Comparison of ENCODE assay signal across 21 mouse cellular contexts in genomic region chr11:55589376-55590167, GRCm38 (mm10). TPM values are rescaled to one million over a fixed set of nuclear protein-coding genes. Genes with fewer than 3 reads are reported as not detected.
DNase-seq lines count a peak whose midpoint lies in the region; ATAC-seq and TF ChIP-seq lines count a peak whose summit lies in the region.
"Had no signal": no experiment of that assay in that cellular context is flagged by ENCODE, and none has a peak within 500 bp of the region (broad histone marks: within the 10 kb centered on the region; RNA-seq: fewer than 3 reads in every experiment).

No protein-coding gene starts in this region.

- DNase-seq in urinary bladder, postnatal 14 days (ENCODE audit: low spot score): no peak
- DNase-seq: adrenal gland, adult 8-10 months; cerebellum, adult 18-20 months; heart, postnatal 36 days; kidney, adult 18-20 months; kidney, postnatal 4 days; liver, embryonic 13.5 days; right cerebral cortex, postnatal 25 days; thymus, postnatal 25 days had no signal

- peaks cover 13% of the 10 kb centered on the region; the same call in 1 of the 2 replicates for H3K4me1 ChIP-seq in hindbrain, embryonic 15.5 days (replicated peaks)
- H3K4me1 ChIP-seq in hindbrain, embryonic 12.5 days: no peaks in the 10 kb centered on the region
- H3K4me1 ChIP-seq in midbrain, embryonic 16.5 days (ENCODE audit: control insufficient read depth, insufficient read depth, low read length): no peaks in the 10 kb centered on the region
- H3K4me1 ChIP-seq in midbrain, embryonic 13.5 days (replicated peaks): no peaks in the 10 kb centered on the region
- no peaks in the 10 kb centered on the region for H3K4me1 ChIP-seq in cortical plate, adult 2 months (ENCODE audit: control insufficient read depth, insufficient read depth, low read length)
- peaks cover 10% of the 10 kb centered on the region for H3K4me1 ChIP-seq in neural tube, embryonic 15.5 days
- H3K4me1 ChIP-seq: embryonic facial prominence, embryonic 12.5 days; heart, embryonic 12.5 days; limb, embryonic 12.5 days; liver, embryonic 13.5 days; midbrain, embryonic 15.5 days had no signal

- H3K36me3 ChIP-seq in hindbrain, embryonic 15.5 days: no peaks in the 10 kb centered on the region
- H3K36me3 ChIP-seq in hindbrain, embryonic 12.5 days: no peaks in the 10 kb centered on the region
- no peaks in the 10 kb centered on the region for H3K36me3 ChIP-seq in midbrain, embryonic 16.5 days (ENCODE audit: control insufficient read depth, insufficient read depth, low read length)
- no peaks in the 10 kb centered on the region for H3K36me3 ChIP-seq in midbrain, embryonic 13.5 days
- H3K36me3 ChIP-seq in neural tube, embryonic 15.5 days: no peaks in the 10 kb centered on the region
- H3K36me3 ChIP-seq: embryonic facial prominence, embryonic 12.5 days; heart, embryonic 12.5 days; limb, embryonic 12.5 days; liver, embryonic 13.5 days; midbrain, embryonic 15.5 days had no signal

- no peak overlapping the region for H3K9ac ChIP-seq in hindbrain, embryonic 15.5 days
- H3K9ac ChIP-seq in hindbrain, embryonic 12.5 days: no peak overlapping the region
- H3K9ac ChIP-seq in midbrain, embryonic 16.5 days (ENCODE audit: low read depth, low read length): no peak overlapping the region
- no peak overlapping the region for H3K9ac ChIP-seq in midbrain, embryonic 13.5 days (replicated peaks)
- no peak overlapping the region for H3K9ac ChIP-seq in neural tube, embryonic 15.5 days (replicated peaks)
- H3K9ac ChIP-seq: embryonic facial prominence, embryonic 12.5 days; heart, embryonic 12.5 days; limb, embryonic 12.5 days; liver, embryonic 13.5 days; midbrain, embryonic 15.5 days had no signal

- H3K9me3 ChIP-seq in hindbrain, embryonic 15.5 days: no peaks in the 10 kb centered on the region
- no peaks in the 10 kb centered on the region for H3K9me3 ChIP-seq in hindbrain, embryonic 12.5 days (replicated peaks)
- H3K9me3 ChIP-seq in midbrain, embryonic 16.5 days (replicated peaks; ENCODE audit: control insufficient read depth, low read length, poor library complexity, severe bottlenecking): no peaks in the 10 kb centered on the region
- no peaks in the 10 kb centered on the region for H3K9me3 ChIP-seq in midbrain, embryonic 13.5 days
- no peaks in the 10 kb centered on the region for H3K9me3 ChIP-seq in neural tube, embryonic 15.5 days (replicated peaks)
- H3K9me3 ChIP-seq: embryonic facial prominence, embryonic 12.5 days; heart, embryonic 12.5 days; limb, embryonic 12.5 days; liver, embryonic 13.5 days; midbrain, embryonic 15.5 days had no signal

- peak overlapping the region; percentile 26; the same call in 1 of the 2 replicates for H3K27ac ChIP-seq in hindbrain, embryonic 15.5 days (replicated peaks)
- H3K27ac ChIP-seq in hindbrain, embryonic 12.5 days: no peak overlapping the region; the same call in 1 of the 2 replicates
- H3K27ac ChIP-seq in midbrain, embryonic 16.5 days (ENCODE audit: low read length): 0 out of 2 replicates have a peak overlapping the region, but pooled peaks have one; percentile 2
- no peak overlapping the region for H3K27ac ChIP-seq in midbrain, embryonic 13.5 days
- H3K27ac ChIP-seq in cortical plate, adult 2 months (ENCODE audit: insufficient read depth, low read length): no peak overlapping the region
- H3K27ac ChIP-seq in neural tube, embryonic 15.5 days (replicated peaks): peak overlapping the region; percentile 41
- H3K27ac ChIP-seq: embryonic facial prominence, embryonic 12.5 days; limb, embryonic 12.5 days; liver, embryonic 13.5 days; midbrain, embryonic 15.5 days had no signal

- no peak overlapping the region for H3K4me3 ChIP-seq in hindbrain, embryonic 15.5 days
- no peak overlapping the region for H3K4me3 ChIP-seq in hindbrain, embryonic 12.5 days
- H3K4me3 ChIP-seq in midbrain, embryonic 16.5 days (ENCODE audit: low read depth, low read length): no peak overlapping the region
- H3K4me3 ChIP-seq in midbrain, embryonic 13.5 days (replicated peaks): no peak overlapping the region
- no peak overlapping the region for H3K4me3 ChIP-seq in cortical plate, adult 2 months (ENCODE audit: insufficient read depth, low read length)
- H3K4me3 ChIP-seq in neural tube, embryonic 15.5 days (replicated peaks): no peak overlapping the region
- H3K4me3 ChIP-seq: embryonic facial prominence, embryonic 12.5 days; heart, embryonic 12.5 days; limb, embryonic 12.5 days; liver, embryonic 13.5 days; midbrain, embryonic 15.5 days had no signal

- TF ChIP-seq CTCF in cortical plate, adult 2 months (IDR thresholded peaks at IDR 0.05; ENCODE audit: extremely low read depth, insufficient read depth, low read length): peak; percentile 47

- ATAC-seq in hindbrain, embryonic 15.5 days (ENCODE audit: low FRiP score, low read depth): no peak
- no peak for ATAC-seq in hindbrain, embryonic 12.5 days (ENCODE audit: low FRiP score)
- no peak for ATAC-seq in midbrain, embryonic 16.5 days
- ATAC-seq in midbrain, embryonic 13.5 days: no peak
- peak; percentile 55; the same call in 1 of the 2 replicates for ATAC-seq in neural tube, embryonic 15.5 days (ENCODE audit: low FRiP score)
- ATAC-seq: midbrain, embryonic 15.5 days had no signal

- WGBS in hindbrain, embryonic 15.5 days: 74% methylated on average over 9 of the region's 9 CpGs
- WGBS in hindbrain, embryonic 12.5 days: 80% methylated on average over 9 of the region's 9 CpGs
- 80% methylated on average over 9 of the region's 9 CpGs for WGBS in midbrain, embryonic 16.5 days
- 80% methylated on average over 9 of the region's 9 CpGs for WGBS in midbrain, embryonic 13.5 days
- 68% methylated on average over 9 of the region's 9 CpGs for WGBS in neural tube, embryonic 15.5 days

- H3K4me2 ChIP-seq in hindbrain, embryonic 15.5 days: no peak overlapping the region
- H3K4me2 ChIP-seq in hindbrain, embryonic 12.5 days (replicated peaks): no peak overlapping the region
- no peak overlapping the region for H3K4me2 ChIP-seq in midbrain, embryonic 16.5 days (ENCODE audit: low read length)
- H3K4me2 ChIP-seq in midbrain, embryonic 13.5 days (replicated peaks): no peak overlapping the region
- H3K4me2 ChIP-seq in neural tube, embryonic 15.5 days: no peak overlapping the region
- H3K4me2 ChIP-seq: embryonic facial prominence, embryonic 12.5 days; heart, embryonic 12.5 days; limb, embryonic 12.5 days; liver, embryonic 13.5 days; midbrain, embryonic 15.5 days had no signal

- H3K27me3 ChIP-seq in hindbrain, embryonic 15.5 days: no peaks in the 10 kb centered on the region
- H3K27me3 ChIP-seq in hindbrain, embryonic 12.5 days: no peaks in the 10 kb centered on the region
- no peaks in the 10 kb centered on the region for H3K27me3 ChIP-seq in midbrain, embryonic 16.5 days (ENCODE audit: control insufficient read depth, insufficient read depth, low read depth, low read length)
- H3K27me3 ChIP-seq in midbrain, embryonic 13.5 days: no peaks in the 10 kb centered on the region
- H3K27me3 ChIP-seq in neural tube, embryonic 15.5 days (replicated peaks): no peaks in the 10 kb centered on the region
- H3K27me3 ChIP-seq: embryonic facial prominence, embryonic 12.5 days; heart, embryonic 12.5 days; limb, embryonic 12.5 days; liver, embryonic 13.5 days; midbrain, embryonic 15.5 days had no signal

- no peak for TF ChIP-seq POLR2A in cortical plate, adult 2 months (IDR thresholded peaks at IDR 0.05; ENCODE audit: extremely low read depth, insufficient read depth, low read length)

RNA-seq across cellular contexts. Expression of gene Glra1, which starts 18.4 kb away (rescaled TPM):
- 1.9 and 2.2 TPM in 2 replicates for polyA plus RNA-seq in hindbrain, embryonic 15.5 days (2015; fragmentation: Nextera tagmentation; extraction: Ambion mirVana)
- polyA plus RNA-seq in hindbrain, embryonic 12.5 days (2016; fragmentation: Nextera tagmentation; extraction: Ambion mirVana): 3.5 and 3.9 TPM in 2 replicates
- polyA plus RNA-seq in midbrain, embryonic 16.5 days (2015; fragmentation: Nextera tagmentation; extraction: Ambion mirVana): 0.32 and 0.44 TPM in 2 replicates
- polyA plus RNA-seq in midbrain, embryonic 13.5 days (2015; fragmentation: Nextera tagmentation; extraction: Ambion mirVana): 0.22 and 0.23 TPM in 2 replicates
- polyA plus RNA-seq in cortical plate, adult 2 months (2012; rRNA removed): 0.08 and 0.15 TPM in 2 replicates
- 3.2 and 3.5 TPM in 2 replicates for polyA plus RNA-seq in neural tube, embryonic 15.5 days (2015; fragmentation: Nextera tagmentation; extraction: Ambion mirVana)
- polyA plus RNA-seq: embryonic facial prominence, embryonic 12.5 days; heart, embryonic 12.5 days; limb, embryonic 12.5 days; liver, embryonic 13.5 days; lung, embryonic 16.5 days; testis, adult 2 months had no signal

Comparison
In these comparisons a context has a peak if more than half of its experiments do, and no peak if none do; other contexts are left out.
1. H3K27ac ChIP-seq: peak in hindbrain, embryonic 15.5 days (single experiment), midbrain, embryonic 16.5 days (single experiment) and neural tube, embryonic 15.5 days (single experiment); none in hindbrain, embryonic 12.5 days (single experiment), midbrain, embryonic 13.5 days (single experiment) and cortical plate, adult 2 months (single experiment).